Mouse (Mus musculus): ENCODE measurements around the gene Trabd2b. TPM values are rescaled to one million over a fixed set of nuclear protein-coding genes. Genes with fewer than 3 reads are reported as not detected.

Gene Trabd2b
- total and polyA plus RNA-seq, 3 experiments = not detected

DNA sequence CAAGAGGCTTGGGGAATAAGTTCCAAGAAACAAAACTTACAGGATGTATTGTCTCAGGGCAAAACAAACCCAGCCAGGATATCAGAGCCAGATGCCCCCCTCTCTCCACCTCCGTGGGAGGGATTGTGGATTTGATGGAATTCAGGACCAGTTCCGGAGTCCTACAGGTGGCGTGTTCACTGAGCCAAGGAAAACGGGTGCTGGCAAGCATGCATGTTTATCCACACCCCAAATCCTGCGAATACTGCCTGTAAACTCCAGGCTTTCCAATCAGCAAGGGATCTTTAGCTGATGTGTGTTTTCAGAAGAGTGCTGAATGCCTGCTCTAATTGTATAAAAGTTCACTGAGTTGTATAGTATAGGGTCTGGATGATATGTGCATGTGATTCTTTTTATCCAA is 253.4 kb downstream of the Trabd2b start:
- DNase-seq (ENCODE audit: low read depth, low spot score) = no peak
- peaks cover 11 to 22% of the 10 kb centered on the region in 2 experiments for H3K4me1 ChIP-seq (ENCODE audit: control insufficient read depth in 1 of 2, insufficient read depth in 2 of 2, low read length in 2 of 2)
- H3K27me3 ChIP-seq (ENCODE audit: control insufficient read depth in 1 of 2, insufficient read depth in 2 of 2, low read length in 2 of 2) = no peaks in the 10 kb centered on the region
- no peak overlapping the region for H3K4me3 ChIP-seq (ENCODE audit: control insufficient read depth in 1 of 2, insufficient read depth in 1 of 2, low read depth in 2 of 2, low read length in 2 of 2)
- no peaks in the 10 kb centered on the region for H3K79me2 ChIP-seq (ENCODE audit: control insufficient read depth, insufficient read depth, low read length, poor library complexity)
- H3K9me3 ChIP-seq (replicated peaks; ENCODE audit: insufficient read depth, low read length) = no peaks in the 10 kb centered on the region
- H3K36me3 ChIP-seq (ENCODE audit: control insufficient read depth in 1 of 2, insufficient read depth in 2 of 2, low read length in 2 of 2) = peaks cover 0 to 15% of the 10 kb centered on the region in 2 experiments; a peak in 2 of 4 replicates
- no peak for TF ChIP-seq ELF1 (IDR thresholded peaks at IDR 0.05; ENCODE audit: low read depth, low read length)
- no peak for TF ChIP-seq MXI1 (IDR thresholded peaks at IDR 0.05; ENCODE audit: low read depth, low read length)
- no peak overlapping the region for H3K9ac ChIP-seq (ENCODE audit: control insufficient read depth, low read depth, low read length, poor library complexity, severe bottlenecking)
- H3K27ac ChIP-seq (ENCODE audit: control insufficient read depth, low read depth, low read length) = no peak overlapping the region

DNA sequence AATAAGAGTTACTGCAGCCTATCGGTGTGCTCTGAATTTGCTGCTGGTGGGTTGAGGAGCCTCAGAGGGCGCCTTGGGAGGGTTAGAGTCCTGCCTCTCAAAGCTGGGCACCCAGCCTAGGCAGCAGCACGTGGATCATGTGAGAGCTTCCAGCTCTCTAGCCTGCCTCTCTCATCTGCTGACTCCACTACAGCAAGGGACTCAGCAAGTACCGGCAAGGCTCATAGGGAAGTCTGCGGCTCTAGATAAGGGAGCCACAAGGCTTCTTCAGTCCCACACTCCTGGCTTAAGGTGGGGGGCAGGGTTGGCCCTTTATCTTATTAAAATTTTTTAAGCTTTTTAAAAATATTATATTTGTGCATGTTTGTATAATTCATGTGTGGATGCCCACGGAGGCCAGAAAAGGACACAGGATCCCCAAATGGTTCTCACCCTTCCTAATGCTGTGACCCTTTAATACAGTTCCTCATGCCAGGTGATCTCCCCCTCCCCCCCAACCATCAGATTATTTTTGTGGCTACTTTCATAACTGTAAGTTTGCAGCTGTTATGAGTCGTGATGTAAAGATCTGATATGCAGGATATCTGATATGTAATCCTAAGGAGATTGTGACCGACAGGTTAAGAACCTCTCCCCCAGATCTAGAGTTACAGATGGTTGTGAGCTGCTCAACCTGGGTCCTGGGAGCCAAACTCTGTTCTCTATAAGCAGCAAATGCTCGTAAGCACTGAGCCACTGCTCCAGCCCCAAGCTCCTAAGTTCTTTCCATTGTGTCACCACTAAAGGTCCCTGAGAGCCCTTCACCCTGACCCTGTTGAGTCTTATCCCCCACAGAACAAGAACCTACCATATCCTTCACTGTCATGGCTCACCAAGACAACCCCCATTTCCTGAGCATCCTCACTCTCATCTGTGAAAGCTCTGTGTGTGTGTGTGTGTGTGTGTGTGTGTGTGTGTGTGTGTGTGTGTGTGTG is 257.8 kb downstream of the Trabd2b start:
- Histone ChIP-seq H3K36me3 (ENCODE audit: control insufficient read depth in 1 of 2, insufficient read depth in 2 of 2, low read length in 2 of 2) (peaks cover 0 to 19% of the 10 kb centered on the region in 2 experiments; a peak in 2 of 4 replicates), H3K4me1 (ENCODE audit: control insufficient read depth in 1 of 2, insufficient read depth in 2 of 2, low read length in 2 of 2) (peaks cover 18 to 26% of the 10 kb centered on the region in 2 experiments), H3K79me2 (ENCODE audit: control insufficient read depth, insufficient read depth, low read length, poor library complexity) (no peaks in the 10 kb centered on the region), H3K9ac (ENCODE audit: control insufficient read depth, low read depth, low read length, poor library complexity, severe bottlenecking) (peak overlapping the region; percentile 52), H3K27ac (ENCODE audit: control insufficient read depth, low read depth, low read length) (peak overlapping the region; percentile 93), H3K4me3 (ENCODE audit: control insufficient read depth in 1 of 2, insufficient read depth in 1 of 2, low read depth in 2 of 2, low read length in 2 of 2) (peak overlapping the region in 1 of 2 experiments; percentile 13; a peak in 1 of 4 replicates), H3K27me3 (ENCODE audit: control insufficient read depth in 1 of 2, insufficient read depth in 2 of 2, low read length in 2 of 2) (no peaks in the 10 kb centered on the region), H3K9me3 (replicated peaks; ENCODE audit: insufficient read depth, low read length) (no peaks in the 10 kb centered on the region)
- DNase-seq (ENCODE audit: low read depth, low spot score) = peak; percentile 96
- TF ChIP-seq UBTF (IDR thresholded peaks at IDR 0.05; ENCODE audit: borderline replicate concordance, insufficient read depth, low read depth, low read length) (no peak), TBP (IDR thresholded peaks at IDR 0.05; ENCODE audit: low read depth, low read length) (no peak; the same call in none of the 2 replicates), KAT2A (conservative IDR thresholded peaks at IDR 0.05; ENCODE audit: low read depth, low read length) (no peak; the same call in 1 of the 2 replicates), CTCF (IDR thresholded peaks at IDR 0.05 in 2 of 3, conservative IDR thresholded peaks at IDR 0.05 in 1 of 3; ENCODE audit: control insufficient read depth in 1 of 3, insufficient read depth in 1 of 3, low read depth in 2 of 3, low read length in 3 of 3, poor library complexity in 1 of 3, severe bottlenecking in 1 of 3) (peak in 1 of 3 experiments; percentile 12; a peak in 1 of 6 replicates), ZKSCAN1 (IDR thresholded peaks at IDR 0.05; ENCODE audit: low read depth, low read length) (no peak), USF1 (IDR thresholded peaks at IDR 0.05; ENCODE audit: low read depth, low read length) (peak; percentile 88), POLR2AphosphoS2 (IDR thresholded peaks at IDR 0.05; ENCODE audit: low read length) (no peak), MYC (IDR thresholded peaks at IDR 0.05; ENCODE audit: low read depth, low read length) (peak; percentile 98), TAL1 (IDR thresholded peaks at IDR 0.05; ENCODE audit: low read length) (peak; percentile 95), MAX (IDR thresholded peaks at IDR 0.05; ENCODE audit: low read length) (peak; percentile 96), MEF2A (IDR thresholded peaks at IDR 0.05; ENCODE audit: extremely low read depth, insufficient replicate concordance, low read depth, low read length, poor library complexity, severe bottlenecking) (no peak), ZNF384 (IDR thresholded peaks at IDR 0.05; ENCODE audit: low read depth, low read length) (no peak), NELFE (IDR thresholded peaks at IDR 0.05; ENCODE audit: low read depth, low read length) (0 out of 2 replicates have a peak, but pooled peaks have one; percentile 19), MAZ (IDR thresholded peaks at IDR 0.05; ENCODE audit: low read depth, low read length) (0 out of 2 replicates have a peak, but pooled peaks have one; percentile 35), RCOR1 (IDR thresholded peaks at IDR 0.05; ENCODE audit: low read depth, low read length) (no peak; the same call in 1 of the 2 replicates), JUND (IDR thresholded peaks at IDR 0.05; ENCODE audit: low read depth, low read length) (no peak), TCF12 (IDR thresholded peaks at IDR 0.05; ENCODE audit: low read depth, low read length) (peak; percentile 92), SMC3 (IDR thresholded peaks at IDR 0.05; ENCODE audit: low read depth, low read length) (no peak), HCFC1 (IDR thresholded peaks at IDR 0.05; ENCODE audit: low read depth, low read length) (peak; percentile 45; the same call in 1 of the 2 replicates), MAFK (IDR thresholded peaks at IDR 0.05; ENCODE audit: borderline replicate concordance, low read depth, low read length) (no peak), MYB (IDR thresholded peaks at IDR 0.05; ENCODE audit: low read depth, low read length) (peak; percentile 44), ELF1 (IDR thresholded peaks at IDR 0.05; ENCODE audit: low read depth, low read length) (0 out of 2 replicates have a peak, but pooled peaks have one; percentile 8), POLR2A (IDR thresholded peaks at IDR 0.05; ENCODE audit: control insufficient read depth in 1 of 2, insufficient read depth in 1 of 2, low read depth in 1 of 2, low read length in 2 of 2, poor library complexity in 1 of 2) (peak; percentile 44 to 70; a peak in 2 of 4 replicates), CHD2 (IDR thresholded peaks at IDR 0.05; ENCODE audit: low read length) (peak; percentile 53; the same call in 1 of the 2 replicates), ZMIZ1 (IDR thresholded peaks at IDR 0.05; ENCODE audit: low read depth, low read length) (no peak), EP300 (IDR thresholded peaks at IDR 0.05; ENCODE audit: low read depth in 1 of 2, low read length in 2 of 2) (peak; percentile 87 to 93), GABPA (IDR thresholded peaks at IDR 0.05; ENCODE audit: low read depth, low read length) (no peak), POLR2AphosphoS5 (IDR thresholded peaks at IDR 0.05; ENCODE audit: borderline replicate concordance, low read depth, low read length) (no peak)
